Mouse (Mus musculus) left cerebral cortex, adult 2 months (tissue): ENCODE data around the gene Dph7. TPM values are rescaled to one million over a fixed set of nuclear protein-coding genes. Genes with fewer than 3 reads are reported as not detected.
A peak's percentile ranks its signal among the peaks of the same experiment; 100 is the strongest.
"Not testable (repeated sequence)": the region's sequence is repeated elsewhere in the genome, so short reads cannot be mapped to it uniquely, and the experiment has no call there.

Experiments
- DNase-seq, 2 experiments: peaks; one replicate each; pipeline ENCODE4 v3.0.0; 2021 to 2022; ENCODE audit warnings: low spot score in 2 of 2, mixed read lengths in 1 of 2; ENCODE audit errors: extremely low spot score in 1 of 2
- H3K27ac ChIP-seq: fragments of 200-600 bp; 2 replicates; pipeline ENCODE4 v1.8.1; 2022
- H3K4me3 ChIP-seq: fragments of 200-600 bp; 2 replicates; pipeline ENCODE4 v1.8.1; 2022
- CTCF ChIP-seq: fragments of 200-600 bp; IDR thresholded peaks from 2 replicates; pipeline ENCODE4 v1.8.1; 2022; ENCODE audit warnings: antibody characterized with exemption, mild to moderate bottlenecking, moderate library complexity
- intact Hi-C: fragments of 180-260 bp; cut with DNase I; formaldehyde crosslinking; loops from one replicate; pipeline ENCODE4 v1.15.1; 2025
- total RNA-seq, 2 experiments: library from RNA; stranded (reverse); gene quantifications; 2 replicates each; pipeline ENCODE4 v1.2.3; 2021

Dph7 gene
- total RNA-seq, 2 experiments from 2014 or later = 29.7 to 32.4 TPM

DNA sequence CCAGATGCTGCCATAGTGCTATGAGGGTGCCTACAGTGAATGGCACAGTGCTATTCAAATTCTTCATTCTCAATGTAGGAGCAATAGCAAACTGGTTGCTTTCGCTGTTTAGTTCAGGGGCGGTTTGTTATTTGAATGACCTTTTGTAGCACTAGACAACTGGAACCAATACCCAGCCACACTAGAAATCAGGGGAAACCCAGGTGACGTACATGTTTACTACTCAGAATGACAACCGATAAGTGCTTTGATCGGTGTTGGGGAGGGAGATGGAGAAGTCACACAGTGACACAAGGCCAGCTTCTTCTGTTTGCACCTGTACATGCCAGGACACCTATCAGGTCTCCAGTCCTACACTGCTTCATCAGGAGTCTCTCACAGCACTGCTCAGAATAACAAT is 32.6 kb upstream of the Dph7 start:
- no peak overlapping the region for H3K27ac ChIP-seq
- intact Hi-C loops = no loop called here
- no peak for DNase-seq
- H3K4me3 ChIP-seq = no peak overlapping the region
- no peak for TF ChIP-seq CTCF

- H3K4me3 ChIP-seq = peak overlapping the region; percentile 64
- H3K27ac ChIP-seq = peak overlapping the region; percentile 78
- TF ChIP-seq CTCF = no peak
- intact Hi-C loops = no loop called here
- no peak for DNase-seq
These were observed 27.7 kb upstream of the Dph7 start for GRCm38 (mm10) chr2:24934441-24934963.

DNA sequence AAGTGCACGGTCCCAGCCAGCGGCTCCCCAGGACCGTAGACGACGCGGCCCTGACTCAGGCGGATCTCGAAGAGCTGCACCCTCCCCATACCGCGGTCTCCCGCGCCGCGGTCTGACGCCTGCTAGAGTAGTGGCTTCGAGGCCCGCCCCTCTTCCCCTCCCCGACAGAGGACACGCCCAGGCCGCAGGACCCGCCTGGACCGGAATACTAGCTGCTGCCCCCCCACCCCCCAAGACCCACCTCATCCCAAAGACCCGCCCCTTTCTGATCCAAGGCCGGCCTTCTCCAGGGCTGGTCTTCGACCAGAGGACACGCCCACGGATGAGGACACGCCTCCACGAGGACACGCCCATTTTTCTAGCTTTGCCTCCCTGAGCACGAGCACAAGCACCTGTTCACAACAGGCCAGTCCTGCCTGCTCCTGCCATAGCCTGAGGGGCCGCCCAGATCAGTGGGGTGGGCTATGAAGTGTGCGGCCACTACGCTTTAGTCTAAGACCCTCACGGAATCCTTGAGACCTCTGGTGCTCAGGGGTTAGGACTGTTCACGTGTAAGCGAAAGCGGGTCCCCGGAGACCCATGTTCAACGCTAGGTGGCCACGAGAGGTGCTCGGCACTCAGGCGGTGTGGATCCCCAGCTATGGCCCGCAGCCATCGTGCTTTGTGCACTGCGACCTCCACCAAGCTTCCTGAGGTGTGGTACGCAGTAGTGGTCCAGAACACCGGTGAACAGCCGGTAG is 27.0 kb upstream of the Dph7 start, which contains the start of gene Arrdc1:
Gene Arrdc1, minus strand, starts transcription at position 196 of the 740 bp plus-strand sequence.
- TF ChIP-seq CTCF = peak; percentile 47
- peak; percentile 72 to 81 for DNase-seq
- Histone ChIP-seq H3K27ac (peak within 1 kb of the TSS; percentile 78), H3K4me3 (peak within 1 kb of the TSS; percentile 64)
- intact Hi-C loops = no loop called here

- intact Hi-C loops = no loop called here
- TF ChIP-seq CTCF = no peak
- no peak for DNase-seq
- Histone ChIP-seq H3K4me3 (no peak overlapping the region), H3K27ac (no peak overlapping the region)
These were observed 20.1 kb upstream of the Dph7 start for GRCm38 (mm10) chr2:24942092-24942491.

GRCm38 (mm10) chr2:24944304-24944703 is 17.9 kb upstream of the Dph7 start:
- H3K27ac ChIP-seq, H3K4me3 ChIP-seq, DNase-seq, intact Hi-C loops: not testable (repeated sequence)
- peak; percentile 37 for TF ChIP-seq CTCF

- Histone ChIP-seq H3K27ac (peak within 1 kb of the TSS; percentile 47), H3K4me3 (peak within 1 kb of the TSS; percentile 82)
- intact Hi-C loops = no loop called here
- peak; percentile 99 for DNase-seq
- no peak for TF ChIP-seq CTCF
These were observed 12.6 kb upstream of the Dph7 start, which contains the start of gene Zmynd19 for GRCm38 (mm10) chr2:24949421-24950188. Gene Zmynd19, plus strand, starts transcription at chr2:24949792.

- no peak for TF ChIP-seq CTCF
- no peak for DNase-seq
- H3K27ac ChIP-seq = peak overlapping the region; percentile 47
- H3K4me3 ChIP-seq = peak overlapping the region; percentile 82
- intact Hi-C loops = no loop called here
These were observed 12.0 kb upstream of the Dph7 start for GRCm38 (mm10) chr2:24950189-24950535.

GRCm38 (mm10) chr2:24952537-24953055 is 9.6 kb upstream of the Dph7 start:
- no peak overlapping the region for H3K27ac ChIP-seq
- DNase-seq = no peak
- H3K4me3 ChIP-seq = no peak overlapping the region
- TF ChIP-seq CTCF = no peak
- intact Hi-C loops = no loop called here

DNA sequence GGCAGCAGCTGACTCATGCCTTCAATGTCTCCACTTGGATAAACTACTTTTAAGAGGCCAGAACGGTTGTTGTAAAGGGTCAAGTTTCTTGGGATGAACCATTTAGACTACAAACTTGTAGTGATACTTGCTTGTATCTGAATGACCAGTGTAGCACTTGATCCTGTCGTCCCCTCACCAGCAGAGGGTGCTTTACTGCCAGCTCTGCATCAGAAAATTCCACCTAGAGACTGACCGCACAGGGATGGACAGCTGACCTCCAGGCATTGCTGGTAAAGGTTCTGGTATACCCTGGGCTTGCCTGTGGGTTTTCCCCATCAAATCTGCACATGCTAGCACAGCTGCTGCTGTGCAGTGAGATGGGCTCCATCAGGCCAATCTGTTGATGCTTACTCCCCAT is 1.3 kb upstream of the Dph7 start:
- Histone ChIP-seq H3K27ac (no peak overlapping the region), H3K4me3 (no peak overlapping the region)
- TF ChIP-seq CTCF = peak; percentile 62
- intact Hi-C loops = no loop called here
- DNase-seq = no peak

GRCm38 (mm10) chr2:24970386-24970785 is 8.2 kb downstream of the Dph7 start:
- no peak for TF ChIP-seq CTCF
- Histone ChIP-seq H3K27ac (no peak overlapping the region), H3K4me3 (no peak overlapping the region)
- no peak for DNase-seq
- intact Hi-C loops = no loop called here

DNA sequence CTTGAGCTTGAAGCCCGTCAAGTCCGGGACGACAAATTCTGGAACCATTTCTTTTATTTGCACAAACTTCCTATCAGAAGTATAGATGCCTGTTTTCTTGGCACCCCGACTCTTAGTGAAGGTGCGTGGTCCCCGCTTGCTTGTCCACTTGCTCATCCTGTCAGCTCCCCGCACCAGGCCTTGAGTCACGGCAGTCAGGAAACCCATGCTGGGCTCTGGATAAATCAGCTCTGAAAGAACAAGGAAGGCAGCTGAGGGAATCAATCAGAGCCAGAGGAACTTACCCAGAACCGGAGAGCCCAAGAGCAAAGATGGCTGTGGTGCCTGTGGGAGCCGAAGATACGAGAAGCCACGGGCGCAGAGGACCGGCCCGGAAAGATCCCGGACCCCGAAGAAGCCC is 12.3 kb downstream of the Dph7 start:
- intact Hi-C loops, DNase-seq: not testable (repeated sequence)
- H3K27ac ChIP-seq = peak overlapping the region; percentile 81
- peak overlapping the region; percentile 58 for H3K4me3 ChIP-seq
